Mouse (Mus musculus) limb, embryonic 14.5 days (tissue): Measurements from ENCODE around the gene Gm42372. TPM values are rescaled to one million over a fixed set of nuclear protein-coding genes. Genes with fewer than 3 reads are reported as not detected.

Experiments used
- ATAC-seq: fragments of 200-750 bp; cut with Nextera tagmentation; 2 replicates; pipeline ENCODE4 v1.8.0; 2017; ENCODE audit warnings: low read depth, moderate number of reproducible peaks, moderate TSS enrichment; ENCODE audit not compliant: low FRiP score
- DNase-seq: peaks from one replicate; pipeline ENCODE4 v3.0.0-alpha.2; 2015; ENCODE audit warnings: low spot score
- H3K27ac ChIP-seq: fragments of 300-500 bp; sonication (generic); replicated peaks from 2 replicates; pipeline ENCODE4 v1.5.1; 2014; ENCODE audit warnings: low read depth, mild to moderate bottlenecking, low read length, moderate library complexity, mixed read lengths
- H3K27me3 ChIP-seq: fragments of 300-500 bp; sonication (generic); 2 replicates; pipeline ENCODE4 v1.6.1; 2014; ENCODE audit warnings: low read length, mixed read lengths; ENCODE audit not compliant: control insufficient read depth, insufficient read depth
- H3K36me3 ChIP-seq: fragments of 300-500 bp; sonication (generic); 2 replicates; pipeline ENCODE4 v1.6.1; 2014; ENCODE audit warnings: mild to moderate bottlenecking, low read length, moderate library complexity, mixed read lengths; ENCODE audit not compliant: control insufficient read depth, insufficient read depth
- H3K4me1 ChIP-seq: fragments of 300-500 bp; sonication (generic); 2 replicates; pipeline ENCODE4 v1.6.1; 2014; ENCODE audit warnings: antibody characterized with exemption, low read length, mixed read lengths; ENCODE audit not compliant: control insufficient read depth, insufficient read depth
- H3K4me2 ChIP-seq: fragments of 300-500 bp; sonication (generic); replicated peaks from 2 replicates; pipeline ENCODE4 v1.6.1; 2014; ENCODE audit warnings: low read depth, mild to moderate bottlenecking, low read length, moderate library complexity; ENCODE audit not compliant: severe bottlenecking
- H3K4me3 ChIP-seq: fragments of 300-500 bp; sonication (generic); replicated peaks from 2 replicates; pipeline ENCODE4 v1.5.1; 2014; ENCODE audit warnings: low read length
- H3K9ac ChIP-seq: fragments of 300-500 bp; sonication (generic); 2 replicates; pipeline ENCODE4 v1.6.1; 2014; ENCODE audit warnings: mild to moderate bottlenecking, low read depth, low read length, moderate library complexity; ENCODE audit not compliant: severe bottlenecking
- H3K9me3 ChIP-seq: fragments of 300-500 bp; sonication (generic); 2 replicates; pipeline ENCODE4 v1.6.1; 2016; ENCODE audit warnings: low read length; ENCODE audit not compliant: control insufficient read depth
- POLR2A ChIP-seq: fragments of 200-500 bp; IDR thresholded peaks from 2 replicates; pipeline ENCODE4 v1.8.0; 2012; ENCODE audit warnings: inconsistent platforms, mild to moderate bottlenecking, moderate library complexity, borderline replicate concordance; ENCODE audit not compliant: insufficient read depth, insufficient read length; ENCODE audit errors: extremely low read depth
- WGBS: fragments of 180-500 bp; shearing (Covaris S2); extraction: QIAGEN DNeasy Blood & Tissue Kit; methylation state at CpG from one replicate; pipeline ENCODE4 v1.1.7; 2014; 5-methylcytosine and 5-hydroxymethylcytosine counted together
- polyA plus RNA-seq, 2 experiments: library from polyadenylated mRNA; depleted of rRNA in 1 of 2; stranded (reverse) in 1 of 2; unstranded in 1 of 2; fragments of >200 nt; fragmentation: Nextera tagmentation in 1 of 2; extraction: Ambion mirVana in 1 of 2; gene quantifications; 2 replicates each; pipeline versions ENCODE4 v1.2.1 to v1.2.3; 2012 to 2014

The Gm42372 gene
- polyA plus RNA-seq, 2 experiments = 0.17 to 0.34 TPM

DNA sequence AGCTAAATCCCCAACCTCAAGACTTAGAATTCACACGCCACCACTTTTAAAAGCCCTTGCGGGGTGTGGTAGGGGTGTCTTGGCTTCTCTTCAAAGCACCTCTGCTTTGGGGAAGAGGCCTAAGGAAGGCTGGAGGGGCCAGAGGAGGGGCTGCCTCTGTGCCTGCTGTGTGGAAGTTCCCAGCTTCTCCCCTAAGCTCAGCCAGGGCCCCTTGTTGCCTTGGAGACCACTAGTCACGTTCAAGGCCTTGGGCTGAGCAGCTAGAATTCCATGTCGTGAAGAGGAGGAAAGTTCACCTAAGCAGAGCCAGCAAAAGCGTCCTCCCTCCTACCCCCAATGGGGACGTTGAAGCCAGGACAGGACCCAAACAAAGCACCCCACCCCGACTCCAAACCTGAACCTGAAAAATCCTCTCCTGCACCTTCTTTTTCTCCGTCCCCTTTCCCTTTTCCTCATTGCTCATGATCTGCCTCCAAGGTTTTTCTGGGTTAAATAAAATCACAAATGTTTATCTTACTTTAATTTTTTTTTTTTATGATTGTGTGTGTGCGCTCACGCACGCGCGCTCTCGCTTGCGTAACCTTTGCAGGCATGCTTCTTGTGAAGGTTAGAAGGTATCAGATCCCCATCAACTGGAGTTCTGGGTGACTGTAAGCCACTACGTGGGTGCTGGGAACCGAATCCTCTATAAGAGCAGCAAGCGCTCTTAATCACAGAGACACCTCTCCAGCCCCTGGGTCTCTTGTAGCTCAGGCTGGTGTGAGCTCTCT lies 9.0 kb downstream of the Gm42372 start:
- H3K36me3 ChIP-seq = peaks cover 6% of the 10 kb centered on the region
- H3K4me2 ChIP-seq = peak overlapping the region; percentile 33
- ATAC-seq (peak; percentile 83), DNase-seq (peak; percentile 96)
- TF ChIP-seq POLR2A = no peak
- 0 out of 2 replicates have a peak overlapping the region, but pooled peaks have one; percentile 4 for H3K9ac ChIP-seq
- 43% methylated on average over 18 of the region's 18 CpGs for WGBS
- H3K9me3 ChIP-seq = no peaks in the 10 kb centered on the region
- no peak overlapping the region for H3K4me3 ChIP-seq
- peaks cover 55% of the 10 kb centered on the region for H3K4me1 ChIP-seq
- H3K27ac ChIP-seq = peak overlapping the region; percentile 92
- no peaks in the 10 kb centered on the region for H3K27me3 ChIP-seq

DNA sequence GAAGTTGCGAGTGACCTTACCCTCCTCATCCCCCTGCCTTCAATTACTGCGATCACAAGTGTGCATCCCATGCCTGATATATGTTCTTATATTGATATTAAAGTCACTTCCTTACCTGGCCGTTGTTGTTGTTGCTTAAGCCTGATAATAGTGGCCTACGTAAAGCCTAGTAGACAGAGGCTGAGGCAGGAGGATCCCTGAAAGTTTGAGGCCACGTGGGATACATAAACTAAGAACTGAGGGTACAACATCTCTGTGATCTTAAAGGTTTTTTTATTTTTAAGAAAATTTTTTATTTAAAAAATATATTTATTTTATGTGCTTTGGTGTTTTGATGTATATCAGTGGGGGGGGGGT lies 9.5 kb downstream of the Gm42372 start, which contains the start of gene Ccdc8:
Gene Ccdc8, plus strand, starts transcription at position 258 of the 357 bp plus-strand sequence.
- ATAC-seq (no peak), DNase-seq (no peak)
- peak within 1 kb of the TSS; percentile 86 for H3K4me2 ChIP-seq
- WGBS = 93% methylated on average over 5 of the region's 5 CpGs
- peak within 1 kb of the TSS; percentile 92 for H3K27ac ChIP-seq
- H3K4me1 ChIP-seq = peaks cover 56% of the 10 kb centered on the region
- H3K36me3 ChIP-seq = peaks cover 8% of the 10 kb centered on the region
- peak within 1 kb of the TSS; percentile 75 for H3K4me3 ChIP-seq
- H3K9me3 ChIP-seq = no peaks in the 10 kb centered on the region
- peak within 1 kb of the TSS; percentile 85; the same call in 1 of the 2 replicates for H3K9ac ChIP-seq
- H3K27me3 ChIP-seq = no peaks in the 10 kb centered on the region
- no peak for TF ChIP-seq POLR2A

DNA sequence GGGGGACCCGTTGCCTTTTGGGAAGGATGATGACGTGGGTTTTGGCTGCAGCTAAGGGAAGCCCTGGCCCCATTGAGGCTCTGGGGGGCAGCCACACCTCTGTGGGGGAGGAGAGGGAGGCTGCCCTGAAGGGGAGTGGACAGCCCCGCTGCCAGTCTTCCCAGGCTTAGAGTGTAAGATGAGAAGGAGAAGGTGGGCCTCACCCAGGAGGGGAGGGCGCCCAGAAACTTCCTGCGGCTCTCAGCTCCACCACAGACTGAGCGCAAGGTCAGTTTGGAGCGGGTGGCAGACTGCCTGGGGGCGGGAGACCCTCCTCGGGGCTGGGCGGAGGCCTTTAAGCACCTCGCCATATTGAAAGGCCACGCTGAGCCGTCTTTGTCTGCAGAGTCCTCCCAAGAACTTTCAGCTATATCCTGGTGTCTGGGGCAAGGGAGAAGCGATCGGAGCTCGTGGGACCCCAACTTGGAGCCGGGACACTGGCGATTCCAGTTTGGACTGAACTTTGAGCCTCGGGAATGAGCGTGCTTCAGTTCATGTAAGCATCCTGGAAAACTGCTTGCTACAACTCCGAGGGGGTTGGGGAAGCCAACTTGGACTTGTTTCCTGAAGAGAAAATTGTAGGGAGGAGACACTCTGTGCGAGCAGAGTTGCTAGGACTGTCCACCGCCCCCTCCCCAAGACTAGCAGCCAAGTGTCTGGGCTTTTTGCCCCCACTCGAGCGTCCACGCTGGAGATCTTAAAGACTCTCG lies 10.9 kb downstream of the Gm42372 start:
- Histone ChIP-seq H3K36me3 (peaks cover 22% of the 10 kb centered on the region), H3K27ac (peak overlapping the region; percentile 92), H3K4me2 (peak overlapping the region; percentile 86), H3K9me3 (no peaks in the 10 kb centered on the region), H3K9ac (peak overlapping the region; percentile 85), H3K4me3 (peak overlapping the region; percentile 75), H3K27me3 (no peaks in the 10 kb centered on the region), H3K4me1 (peaks cover 50% of the 10 kb centered on the region)
- peak; percentile 97 for DNase-seq
- peak; percentile 88 for ATAC-seq
- under 1% methylated on average over 27 of the region's 27 CpGs for whole genome bisulfite sequencing
- peak; percentile 79; the same call in 1 of the 2 replicates for TF ChIP-seq POLR2A

DNA sequence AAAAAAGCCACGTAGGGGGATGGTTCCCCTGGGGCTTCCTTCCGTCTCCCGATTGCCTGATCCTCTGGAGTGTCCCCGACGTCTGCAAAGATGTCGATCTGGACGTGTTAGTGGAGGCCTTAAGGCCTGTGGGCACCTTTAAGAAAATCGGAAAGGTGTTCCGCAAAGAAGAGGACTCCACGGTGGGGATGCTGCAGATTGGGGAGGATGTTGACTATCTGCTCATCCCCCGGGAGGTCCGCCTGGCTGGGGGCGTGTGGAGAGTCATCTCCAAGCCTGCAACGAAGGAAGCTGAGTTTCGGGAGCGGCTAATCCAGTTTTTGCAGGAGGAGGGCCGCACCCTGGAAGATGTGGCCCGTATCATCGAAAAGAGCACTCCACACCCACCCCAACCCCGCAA lies 11.5 kb downstream of the Gm42372 start:
- Histone ChIP-seq H3K4me3 (peak overlapping the region; percentile 75), H3K27ac (peak overlapping the region; percentile 92), H3K4me2 (peak overlapping the region; percentile 86), H3K36me3 (peaks cover 25% of the 10 kb centered on the region), H3K4me1 (peaks cover 50% of the 10 kb centered on the region), H3K9ac (peak overlapping the region; percentile 85), H3K27me3 (no peaks in the 10 kb centered on the region), H3K9me3 (no peaks in the 10 kb centered on the region)
- ATAC-seq = no peak
- WGBS = 1% methylated on average over 20 of the region's 20 CpGs
- DNase-seq = no peak
- no peak for TF ChIP-seq POLR2A

DNA sequence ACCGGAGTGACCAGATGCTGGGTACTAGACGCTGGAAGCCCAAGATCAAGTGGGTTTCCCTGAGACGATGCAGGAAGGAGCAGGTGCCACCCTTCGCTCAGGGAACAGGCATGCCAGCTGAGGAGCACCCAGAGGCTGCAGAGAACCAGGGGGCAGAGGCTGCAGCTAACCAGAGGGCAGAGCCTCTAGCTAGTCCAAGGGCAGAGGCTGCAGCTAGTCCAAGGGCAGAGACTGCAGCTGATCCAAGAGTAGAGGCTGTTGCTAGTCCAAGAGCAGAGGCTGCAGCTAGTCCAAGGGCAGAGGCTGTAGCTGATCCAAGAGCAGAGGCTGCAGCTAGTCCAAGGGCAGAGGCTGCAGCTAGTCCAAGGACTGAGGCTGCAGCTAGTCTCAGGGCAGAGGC lies 12.5 kb downstream of the Gm42372 start:
- no peaks in the 10 kb centered on the region for H3K9me3 ChIP-seq
- peak overlapping the region; percentile 85 for H3K9ac ChIP-seq
- no peaks in the 10 kb centered on the region for H3K27me3 ChIP-seq
- peak overlapping the region; percentile 86 for H3K4me2 ChIP-seq
- peaks cover 34% of the 10 kb centered on the region for H3K36me3 ChIP-seq
- ATAC-seq (no peak), DNase-seq (no peak)
- peaks cover 47% of the 10 kb centered on the region for H3K4me1 ChIP-seq
- peak overlapping the region; percentile 75 for H3K4me3 ChIP-seq
- no peak for TF ChIP-seq POLR2A
- WGBS = 79% methylated on average over 4 of the region's 4 CpGs
- H3K27ac ChIP-seq = no peak overlapping the region
